Comparison of ENCODE assay signal across 17 mouse cellular contexts in genomic region chr5:44670336-44670735, GRCm38 (mm10).
DNase-seq lines count a peak whose midpoint lies in the region; ATAC-seq lines count a peak whose summit lies in the region.
"Had no signal": no experiment of that assay in that cellular context is flagged by ENCODE, and none has a peak within 500 bp of the region (broad histone marks: within the 10 kb centered on the region; RNA-seq: fewer than 3 reads in every experiment).

No protein-coding gene starts in this region.

- 0 out of 2 replicates have a peak overlapping the region, but pooled peaks have one; percentile 16 for H3K27ac ChIP-seq in hindbrain, embryonic 15.5 days (replicated peaks)
- no peak overlapping the region for H3K27ac ChIP-seq in hindbrain, embryonic 12.5 days
- H3K27ac ChIP-seq in intestine, embryonic 16.5 days (ENCODE audit: low read length) = peak overlapping the region; percentile 64
- H3K27ac ChIP-seq: embryonic facial prominence, embryonic 12.5 days; forebrain, embryonic 10.5 days; gastrocnemius, adult 2 months; heart, embryonic 15.5 days; hindbrain, postnatal 0 days; limb, embryonic 10.5 days; liver, embryonic 13.5 days; neural tube, embryonic 15.5 days had no signal

- no peak overlapping the region for H3K9ac ChIP-seq in hindbrain, embryonic 15.5 days
- H3K9ac ChIP-seq in hindbrain, embryonic 12.5 days = no peak overlapping the region
- no peak overlapping the region for H3K9ac ChIP-seq in intestine, embryonic 16.5 days (ENCODE audit: low read depth, low read length)
- H3K9ac ChIP-seq: embryonic facial prominence, embryonic 12.5 days; heart, embryonic 15.5 days; liver, embryonic 13.5 days; neural tube, embryonic 15.5 days had no signal

- WGBS in hindbrain, embryonic 15.5 days = 43% methylated on average over 2 of the region's 2 CpGs
- 78% methylated on average over 2 of the region's 2 CpGs for WGBS in hindbrain, embryonic 12.5 days
- WGBS in intestine, embryonic 16.5 days = 35% methylated on average over 2 of the region's 2 CpGs

- no peak for ATAC-seq in hindbrain, embryonic 15.5 days (ENCODE audit: low FRiP score, low read depth)
- ATAC-seq in hindbrain, embryonic 12.5 days (ENCODE audit: low FRiP score) = no peak
- ATAC-seq in intestine, embryonic 16.5 days = peak; percentile 80
- ATAC-seq: hindbrain, postnatal 0 days had no signal

- intact Hi-C loops in left cerebral cortex, postnatal 25 days (cut with DNase I) = no loop called here

- H3K4me2 ChIP-seq in hindbrain, embryonic 15.5 days = no peak overlapping the region
- H3K4me2 ChIP-seq in hindbrain, embryonic 12.5 days (replicated peaks) = no peak overlapping the region
- no peak overlapping the region for H3K4me2 ChIP-seq in intestine, embryonic 16.5 days (ENCODE audit: low read depth, low read length)
- H3K4me2 ChIP-seq: embryonic facial prominence, embryonic 12.5 days; heart, embryonic 15.5 days; liver, embryonic 13.5 days; neural tube, embryonic 15.5 days had no signal

- DNase-seq in kidney, adult 9 months = peak; percentile 44
- peak; percentile 36 for DNase-seq in lung, postnatal 10 days
- DNase-seq in left cerebral cortex, postnatal 25 days (ENCODE audit: low spot score in 2 of 2) = no peak
- no peak for DNase-seq in cerebellum, postnatal 25 days
- DNase-seq: adrenal gland, postnatal 25 days; cerebellum, postnatal 36 days; gastrocnemius, adult 2 months; liver, embryonic 13.5 days had no signal

- 0 out of 2 replicates have a peak, but pooled peaks cover 4% of the 10 kb centered on the region for H3K4me1 ChIP-seq in hindbrain, embryonic 15.5 days (replicated peaks)
- H3K4me1 ChIP-seq in hindbrain, embryonic 12.5 days = peaks cover 10% of the 10 kb centered on the region
- peaks cover 2% of the 10 kb centered on the region for H3K4me1 ChIP-seq in intestine, embryonic 16.5 days (ENCODE audit: control insufficient read depth, insufficient read depth, low read length)
- H3K4me1 ChIP-seq: heart, embryonic 15.5 days; liver, embryonic 13.5 days had no signal

- no peaks in the 10 kb centered on the region for H3K36me3 ChIP-seq in hindbrain, embryonic 15.5 days
- no peaks in the 10 kb centered on the region for H3K36me3 ChIP-seq in hindbrain, embryonic 12.5 days
- no peaks in the 10 kb centered on the region for H3K36me3 ChIP-seq in intestine, embryonic 16.5 days (ENCODE audit: control insufficient read depth, insufficient read depth, low read length)
- H3K36me3 ChIP-seq: embryonic facial prominence, embryonic 12.5 days; forebrain, embryonic 10.5 days; heart, embryonic 15.5 days; liver, embryonic 13.5 days; neural tube, embryonic 15.5 days had no signal

- no peak overlapping the region for H3K4me3 ChIP-seq in hindbrain, embryonic 15.5 days
- no peak overlapping the region for H3K4me3 ChIP-seq in hindbrain, embryonic 12.5 days
- H3K4me3 ChIP-seq in intestine, embryonic 16.5 days (ENCODE audit: low read length) = no peak overlapping the region
- H3K4me3 ChIP-seq: embryonic facial prominence, embryonic 12.5 days; forebrain, embryonic 10.5 days; gastrocnemius, adult 2 months; heart, embryonic 15.5 days; limb, embryonic 10.5 days; liver, embryonic 13.5 days; neural tube, embryonic 15.5 days had no signal

- no peaks in the 10 kb centered on the region for H3K27me3 ChIP-seq in hindbrain, embryonic 15.5 days
- H3K27me3 ChIP-seq in hindbrain, embryonic 12.5 days = no peaks in the 10 kb centered on the region
- no peaks in the 10 kb centered on the region for H3K27me3 ChIP-seq in intestine, embryonic 16.5 days (replicated peaks; ENCODE audit: control insufficient read depth, insufficient read depth, low read length)
- H3K27me3 ChIP-seq: embryonic facial prominence, embryonic 12.5 days; heart, embryonic 15.5 days; liver, embryonic 13.5 days; neural tube, embryonic 15.5 days had no signal

- no peaks in the 10 kb centered on the region for H3K9me3 ChIP-seq in hindbrain, embryonic 15.5 days
- H3K9me3 ChIP-seq in hindbrain, embryonic 12.5 days (replicated peaks) = no peaks in the 10 kb centered on the region
- H3K9me3 ChIP-seq in intestine, embryonic 16.5 days (ENCODE audit: control insufficient read depth, low read length) = no peaks in the 10 kb centered on the region
- H3K9me3 ChIP-seq: embryonic facial prominence, embryonic 12.5 days; forebrain, embryonic 10.5 days; heart, embryonic 15.5 days; limb, embryonic 10.5 days; liver, embryonic 13.5 days; neural tube, embryonic 15.5 days had no signal

Comparison
In these comparisons a context has a peak if more than half of its experiments do, and no peak if none do; other contexts are left out.
1. DNase-seq: peak in kidney, adult 9 months (single experiment) and lung, postnatal 10 days (single experiment); none in left cerebral cortex, postnatal 25 days (0 of 2) and cerebellum, postnatal 25 days (0 of 2).